33 mouse cellular contexts compared by ENCODE assay signal in genomic region chr12:43099382-43099781, GRCm38 (mm10).
A peak's percentile ranks its signal among the peaks of the same experiment; 100 is the strongest.
DNase-seq lines count a peak whose midpoint lies in the region; ATAC-seq and TF ChIP-seq lines count a peak whose summit lies in the region.
"Had no signal": no experiment of that assay in that cellular context is flagged by ENCODE, and none has a peak within 500 bp of the region (broad histone marks: within the 10 kb centered on the region; RNA-seq: fewer than 3 reads in every experiment).

No protein-coding gene starts in this region.

- no peaks in the 10 kb centered on the region for H3K36me3 ChIP-seq in forebrain, embryonic 14.5 days (ENCODE audit: control insufficient read depth, insufficient read depth, low read length)
- H3K36me3 ChIP-seq in forebrain, embryonic 10.5 days (replicated peaks), result no peaks in the 10 kb centered on the region
- H3K36me3 ChIP-seq in kidney, adult 2 months (ENCODE audit: control insufficient read depth, insufficient read depth, low read length), result no peaks in the 10 kb centered on the region
- H3K36me3 ChIP-seq: embryonic facial prominence, embryonic 10.5 days; embryonic facial prominence, embryonic 13.5 days; G1E; heart, embryonic 10.5 days; heart, embryonic 13.5 days had no signal

- TF ChIP-seq CTCF in kidney, adult 2 months (conservative IDR thresholded peaks at IDR 0.05; ENCODE audit: insufficient read depth, insufficient read length, low read depth, low read length), result no peak

- ATAC-seq in forebrain, embryonic 14.5 days, result peak; percentile 67
- ATAC-seq: hindbrain, postnatal 0 days; inflammation-experienced regulatory T-cells, adult 6 months; intestine, embryonic 16.5 days; Patski had no signal

- peak; percentile 62 for DNase-seq in forebrain, embryonic 14.5 days (ENCODE audit: low spot score)
- no peak for DNase-seq in forebrain, embryonic 10.5 days (ENCODE audit: extremely low spot score, low spot score)
- DNase-seq in brain, adult 2 months (ENCODE audit: low read depth, low spot score), result peak; percentile 27
- peak; percentile 30 for DNase-seq in brain, embryonic 18.5 days (ENCODE audit: low read depth, low spot score)
- peak; percentile 29 for DNase-seq in telencephalon, adult 2 months (ENCODE audit: low read depth, low spot score)
- DNase-seq in kidney, adult 2 months, result no peak
- no peak for DNase-seq in cerebellum, adult 11 months
- DNase-seq: adrenal gland, adult 2 months; adrenal gland, postnatal 14 days; B cell, adult 2 months; cerebellum, adult 11-12 months; cerebellum, adult 8-10 months; cerebellum, postnatal 10 days; cerebellum, postnatal 36 days; embryo, embryonic 11 days; gastrocnemius, postnatal 10 days; gastrocnemius, postnatal 36 days; heart, adult 2 months; heart, postnatal 14 days; heart, postnatal 4 days; kidney, adult 18-20 months had no signal

- H3K4me1 ChIP-seq in forebrain, embryonic 14.5 days (ENCODE audit: control insufficient read depth, insufficient read depth, low read length), result no peaks in the 10 kb centered on the region
- H3K4me1 ChIP-seq in forebrain, embryonic 10.5 days, result no peaks in the 10 kb centered on the region
- H3K4me1 ChIP-seq in kidney, adult 2 months (ENCODE audit: control insufficient read depth, insufficient read depth, low read length), result no peaks in the 10 kb centered on the region
- H3K4me1 ChIP-seq: embryonic facial prominence, embryonic 10.5 days; embryonic facial prominence, embryonic 13.5 days; heart, embryonic 10.5 days; heart, embryonic 13.5 days had no signal

- no peak overlapping the region for H3K4me2 ChIP-seq in forebrain, embryonic 14.5 days (ENCODE audit: low read length)
- H3K4me2 ChIP-seq: embryonic facial prominence, embryonic 13.5 days; heart, embryonic 13.5 days; hindbrain, embryonic 14.5 days had no signal

- no peak overlapping the region for H3K27ac ChIP-seq in forebrain, embryonic 14.5 days (ENCODE audit: low read depth, low read length)
- no peak overlapping the region for H3K27ac ChIP-seq in forebrain, embryonic 10.5 days
- H3K27ac ChIP-seq in kidney, adult 2 months (ENCODE audit: insufficient read depth, low read depth, low read length), result no peak overlapping the region
- H3K27ac ChIP-seq: embryonic facial prominence, embryonic 10.5 days; embryonic facial prominence, embryonic 13.5 days; heart, adult 2 months; heart, embryonic 10.5 days; heart, embryonic 13.5 days; hindbrain, embryonic 14.5 days; hindbrain, postnatal 0 days had no signal

- H3K9me3 ChIP-seq in forebrain, embryonic 14.5 days (replicated peaks; ENCODE audit: control insufficient read depth, low read length), result no peaks in the 10 kb centered on the region
- H3K9me3 ChIP-seq in forebrain, embryonic 10.5 days, result no peaks in the 10 kb centered on the region
- H3K9me3 ChIP-seq: embryonic facial prominence, embryonic 10.5 days; embryonic facial prominence, embryonic 13.5 days; G1E; heart, embryonic 10.5 days; heart, embryonic 13.5 days had no signal

- H3K27me3 ChIP-seq in forebrain, embryonic 14.5 days (replicated peaks; ENCODE audit: control insufficient read depth, insufficient read depth, low read length), result no peaks in the 10 kb centered on the region
- no peaks in the 10 kb centered on the region for H3K27me3 ChIP-seq in forebrain, embryonic 10.5 days (ENCODE audit: poor library complexity, severe bottlenecking)
- H3K27me3 ChIP-seq in kidney, adult 2 months (replicated peaks; ENCODE audit: control insufficient read depth, insufficient read depth, low read length), result no peaks in the 10 kb centered on the region
- H3K27me3 ChIP-seq: CH12.LX; embryonic facial prominence, embryonic 13.5 days; heart, embryonic 13.5 days; Patski had no signal

- no peak overlapping the region for H3K9ac ChIP-seq in forebrain, embryonic 14.5 days (ENCODE audit: low read length)
- H3K9ac ChIP-seq: embryonic facial prominence, embryonic 13.5 days; heart, embryonic 13.5 days; hindbrain, embryonic 14.5 days had no signal

- H3K4me3 ChIP-seq in forebrain, embryonic 14.5 days (ENCODE audit: low read depth, low read length), result no peak overlapping the region
- no peak overlapping the region for H3K4me3 ChIP-seq in forebrain, embryonic 10.5 days
- no peak overlapping the region for H3K4me3 ChIP-seq in kidney, adult 2 months (ENCODE audit: insufficient read depth, low read depth, low read length)
- H3K4me3 ChIP-seq: embryonic facial prominence, embryonic 10.5 days; embryonic facial prominence, embryonic 13.5 days; erythroblast, embryonic 14.5 days; heart, adult 2 months; heart, embryonic 10.5 days; heart, embryonic 13.5 days had no signal

- TF ChIP-seq POLR2A in kidney, adult 2 months (IDR thresholded peaks at IDR 0.05; ENCODE audit: low read depth, low read length), result no peak

Comparison
In these comparisons a context has a peak if more than half of its experiments do, and no peak if none do; other contexts are left out.
1. DNase-seq: peak in forebrain, embryonic 14.5 days (single experiment), brain, adult 2 months (single experiment), brain, embryonic 18.5 days (single experiment) and telencephalon, adult 2 months (single experiment); none in forebrain, embryonic 10.5 days (single experiment), kidney, adult 2 months (single experiment) and cerebellum, adult 11 months (single experiment).